Mouse (Mus musculus) midbrain, embryonic 15.5 days (tissue): Measurements from ENCODE around the gene Fbln2. TPM values are rescaled to one million over a fixed set of nuclear protein-coding genes. Genes with fewer than 3 reads are reported as not detected.
"Not testable (repeated sequence)": the region's sequence is repeated elsewhere in the genome, so short reads cannot be mapped to it uniquely, and the experiment has no call there.

Experiments
- ATAC-seq: fragments of 200-750 bp; cut with Nextera tagmentation; replicated peaks from 2 replicates; pipeline ENCODE4 v1.8.0; 2017; ENCODE audit warnings: moderate TSS enrichment
- H3K27ac ChIP-seq: fragments of 300-500 bp; sonication (generic); 2 replicates; pipeline ENCODE4 v1.5.1; 2015; ENCODE audit warnings: mild to moderate bottlenecking, inconsistent platforms
- H3K27me3 ChIP-seq: fragments of 300-500 bp; sonication (generic); replicated peaks from 2 replicates; pipeline ENCODE4 v1.6.1; 2015; ENCODE audit warnings: inconsistent platforms
- H3K36me3 ChIP-seq: fragments of 300-500 bp; sonication (generic); replicated peaks from 2 replicates; pipeline ENCODE4 v1.6.1; 2015; ENCODE audit warnings: inconsistent platforms
- H3K4me1 ChIP-seq: fragments of 300-500 bp; sonication (generic); 2 replicates; pipeline ENCODE4 v1.6.1; 2015; ENCODE audit warnings: inconsistent platforms
- H3K4me2 ChIP-seq: fragments of 300-500 bp; sonication (generic); 2 replicates; pipeline ENCODE4 v1.6.1; 2015; ENCODE audit warnings: inconsistent platforms, mild to moderate bottlenecking, moderate library complexity
- H3K4me3 ChIP-seq: fragments of 300-500 bp; sonication (generic); 2 replicates; pipeline ENCODE4 v1.5.1; 2015; ENCODE audit warnings: mild to moderate bottlenecking, inconsistent platforms
- H3K9ac ChIP-seq: fragments of 300-500 bp; sonication (generic); 2 replicates; pipeline ENCODE4 v1.6.1; 2015; ENCODE audit warnings: mild to moderate bottlenecking, inconsistent platforms
- H3K9me3 ChIP-seq: fragments of 300-500 bp; sonication (generic); 2 replicates; pipeline ENCODE4 v1.6.1; 2016; ENCODE audit warnings: inconsistent platforms
- WGBS: fragments of 180-500 bp; shearing (Covaris S2); methylation state at CpG from one replicate; pipeline ENCODE4 v1.1.7; 2015; ENCODE audit warnings: mixed read lengths; 5-methylcytosine and 5-hydroxymethylcytosine counted together
- polyA plus RNA-seq: library from polyadenylated mRNA; unstranded; fragments of >200 nt; fragmentation: Nextera tagmentation; extraction: Ambion mirVana; gene quantifications from 2 replicates; pipeline ENCODE4 v1.2.1, GENCODE M21; 2015

The Fbln2 gene
- 15.1 and 16.7 TPM in 2 replicates for polyA plus RNA-seq

GRCm38 (mm10) chr6:91212155-91212554 lies at the start of gene Fbln2:
Gene Fbln2 (plus strand): TSS chr6:91212455.
- ATAC-seq: peak; percentile 15; the same call in 1 of the 2 replicates
- H3K4me3 ChIP-seq: peak within 1 kb of the TSS; percentile 32

GRCm38 (mm10) chr6:91163195-91163911 lies 48.9 kb upstream of the Fbln2 start:
- H3K27ac ChIP-seq: no peak overlapping the region
- H3K36me3 ChIP-seq: 0 out of 2 replicates have a peak, but pooled peaks cover 8% of the 10 kb centered on the region
- H3K9ac ChIP-seq: no peak overlapping the region
- H3K4me1 ChIP-seq: peaks cover 45% of the 10 kb centered on the region
- 75% methylated on average over 5 of the region's 5 CpGs for WGBS
- H3K4me3 ChIP-seq: no peak overlapping the region
- H3K9me3 ChIP-seq: no peaks in the 10 kb centered on the region
- ATAC-seq: no peak
- H3K27me3 ChIP-seq: no peaks in the 10 kb centered on the region
- no peak overlapping the region for H3K4me2 ChIP-seq

More at GRCm38 (mm10) chr6:91212155-91212554, at the start of gene Fbln2:
- H3K4me1 ChIP-seq: peaks cover 12% of the 10 kb centered on the region; the same call in 1 of the 2 replicates
- H3K27me3 ChIP-seq, H3K9me3 ChIP-seq, H3K36me3 ChIP-seq, H3K27ac ChIP-seq: not testable (repeated sequence)
- peak within 1 kb of the TSS; percentile 53 for H3K4me2 ChIP-seq
- H3K9ac ChIP-seq: peak within 1 kb of the TSS; percentile 9; the same call in 1 of the 2 replicates

DNA sequence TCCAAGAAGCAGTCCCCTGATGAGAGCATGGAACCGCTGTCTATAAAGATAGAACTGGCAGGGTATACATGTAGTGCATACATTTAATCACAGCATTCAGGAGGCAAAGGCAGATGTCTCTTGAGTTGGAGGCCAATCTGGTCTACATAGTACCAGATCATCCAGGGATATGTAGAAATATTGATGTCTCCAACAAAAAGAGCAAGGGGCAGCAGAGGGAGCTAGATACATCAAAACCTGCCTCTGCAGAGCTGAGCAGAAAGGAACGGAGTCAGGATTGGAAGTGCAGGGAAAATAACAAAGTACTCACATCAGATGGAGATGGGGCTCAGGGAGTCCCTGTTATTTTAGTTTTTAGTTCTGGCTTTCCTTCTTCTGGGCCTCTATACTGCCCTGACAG lies 47.7 kb upstream of the Fbln2 start:
- Histone ChIP-seq H3K27me3 (no peaks in the 10 kb centered on the region), H3K9me3 (no peaks in the 10 kb centered on the region), H3K4me2 (no peak overlapping the region), H3K9ac (no peak overlapping the region), H3K4me3 (no peak overlapping the region), H3K4me1 (peaks cover 32% of the 10 kb centered on the region), H3K36me3 (0 out of 2 replicates have a peak, but pooled peaks cover 8% of the 10 kb centered on the region), H3K27ac (peak overlapping the region; percentile 28; the same call in 1 of the 2 replicates)
- 57% methylated on average over 2 of the region's 2 CpGs for WGBS
- no peak for ATAC-seq

GRCm38 (mm10) chr6:91165210-91165609 lies 47.0 kb upstream of the Fbln2 start:
- H3K4me3 ChIP-seq: no peak overlapping the region
- no peak overlapping the region for H3K4me2 ChIP-seq
- H3K4me1 ChIP-seq: peaks cover 27% of the 10 kb centered on the region
- WGBS: 30% methylated on average over 3 of the region's 3 CpGs
- H3K9ac ChIP-seq: no peak overlapping the region
- H3K27ac ChIP-seq: peak overlapping the region; percentile 28; the same call in 1 of the 2 replicates
- no peaks in the 10 kb centered on the region for H3K27me3 ChIP-seq
- H3K36me3 ChIP-seq: 0 out of 2 replicates have a peak, but pooled peaks cover 8% of the 10 kb centered on the region
- peak; percentile 21; the same call in 1 of the 2 replicates for ATAC-seq
- H3K9me3 ChIP-seq: no peaks in the 10 kb centered on the region

DNA sequence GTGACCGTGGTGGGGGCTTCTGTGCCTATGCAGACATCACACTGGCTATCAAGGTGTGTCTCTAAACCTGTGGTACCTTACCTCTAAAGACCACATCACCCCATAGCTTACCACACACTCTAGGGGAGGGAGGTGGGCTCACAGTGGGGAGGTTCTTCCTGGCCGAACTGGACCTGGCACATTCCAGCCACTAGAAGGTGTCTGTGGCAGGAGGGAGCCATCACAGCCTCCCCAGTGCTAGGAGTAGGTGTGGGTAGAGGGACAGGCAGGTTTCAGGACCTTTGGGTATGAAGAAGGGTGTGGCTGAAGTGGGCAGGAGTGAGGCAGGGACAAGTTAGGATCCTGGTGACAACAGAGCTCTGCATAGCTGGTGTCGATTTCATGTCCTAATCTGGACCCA lies 44.4 kb upstream of the Fbln2 start:
- Histone ChIP-seq H3K9me3 (no peaks in the 10 kb centered on the region), H3K4me1 (peaks cover 12% of the 10 kb centered on the region), H3K27ac (no peak overlapping the region), H3K4me2 (no peak overlapping the region), H3K4me3 (no peak overlapping the region), H3K9ac (no peak overlapping the region), H3K27me3 (no peaks in the 10 kb centered on the region), H3K36me3 (peaks cover 21% of the 10 kb centered on the region; the same call in 1 of the 2 replicates)
- no peak for ATAC-seq
- WGBS: 59% methylated on average over 3 of the region's 3 CpGs

- no peak for ATAC-seq
- H3K36me3 ChIP-seq: peaks cover 26% of the 10 kb centered on the region; the same call in 1 of the 2 replicates
- WGBS: 93% methylated on average over 8 of the region's 8 CpGs
- no peak overlapping the region for H3K9ac ChIP-seq
- no peak overlapping the region for H3K4me2 ChIP-seq
- H3K9me3 ChIP-seq: no peaks in the 10 kb centered on the region
- no peak overlapping the region for H3K27ac ChIP-seq
- no peaks in the 10 kb centered on the region for H3K27me3 ChIP-seq
- no peak overlapping the region for H3K4me3 ChIP-seq
- peaks cover 12% of the 10 kb centered on the region for H3K4me1 ChIP-seq
These were observed 43.1 kb upstream of the Fbln2 start for GRCm38 (mm10) chr6:91169129-91169528.

GRCm38 (mm10) chr6:91171396-91171895 lies 40.8 kb upstream of the Fbln2 start:
- H3K27me3 ChIP-seq: no peaks in the 10 kb centered on the region
- no peaks in the 10 kb centered on the region for H3K9me3 ChIP-seq
- H3K9ac ChIP-seq: no peak overlapping the region
- no peak overlapping the region for H3K27ac ChIP-seq
- no peak overlapping the region for H3K4me2 ChIP-seq
- H3K36me3 ChIP-seq: peaks cover 22% of the 10 kb centered on the region; the same call in 1 of the 2 replicates
- no peak overlapping the region for H3K4me3 ChIP-seq
- ATAC-seq: no peak
- no peaks in the 10 kb centered on the region for H3K4me1 ChIP-seq
- 83% methylated on average over 3 of the region's 3 CpGs for WGBS

- 81% methylated on average over 2 of the region's 2 CpGs for WGBS
- no peak for ATAC-seq
These were observed 39.9 kb upstream of the Fbln2 start for GRCm38 (mm10) chr6:91172381-91172780.

GRCm38 (mm10) chr6:91173221-91173880 lies 38.9 kb upstream of the Fbln2 start:
- peaks cover 18% of the 10 kb centered on the region; the same call in 1 of the 2 replicates for H3K36me3 ChIP-seq
- no peaks in the 10 kb centered on the region for H3K27me3 ChIP-seq
- WGBS: 48% methylated on average over 7 of the region's 7 CpGs
- no peak overlapping the region for H3K9ac ChIP-seq
- no peak overlapping the region for H3K27ac ChIP-seq
- no peak overlapping the region for H3K4me3 ChIP-seq
- ATAC-seq: peak; percentile 37
- H3K4me2 ChIP-seq: no peak overlapping the region
- no peaks in the 10 kb centered on the region for H3K4me1 ChIP-seq
- no peaks in the 10 kb centered on the region for H3K9me3 ChIP-seq

More at GRCm38 (mm10) chr6:91172381-91172780, 39.9 kb upstream of the Fbln2 start:
- Histone ChIP-seq H3K27ac (no peak overlapping the region), H3K9ac (no peak overlapping the region), H3K4me1 (no peaks in the 10 kb centered on the region), H3K4me2 (no peak overlapping the region), H3K36me3 (peaks cover 18% of the 10 kb centered on the region; the same call in 1 of the 2 replicates), H3K4me3 (no peak overlapping the region), H3K27me3 (no peaks in the 10 kb centered on the region), H3K9me3 (no peaks in the 10 kb centered on the region)

DNA sequence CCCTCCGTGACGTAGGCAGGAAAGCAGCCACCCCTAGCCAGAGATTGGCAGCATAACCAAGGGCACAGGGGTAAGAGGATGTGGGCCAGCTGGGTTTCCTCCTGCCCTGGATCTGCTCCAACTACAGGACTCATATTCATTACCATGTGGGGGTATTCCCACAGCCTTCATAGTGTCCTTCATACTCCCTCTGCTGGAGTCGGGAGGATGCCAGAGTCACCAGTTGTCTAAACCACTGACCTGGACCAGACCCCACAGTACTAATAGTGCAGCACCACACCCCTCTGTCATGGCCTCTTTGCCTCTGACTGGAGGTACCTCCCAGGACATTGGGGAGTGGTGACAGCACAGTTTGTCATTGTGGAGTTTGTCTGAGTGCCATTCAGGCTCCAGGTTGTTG lies 38.0 kb upstream of the Fbln2 start:
- Histone ChIP-seq H3K4me3 (no peak overlapping the region), H3K4me2 (no peak overlapping the region), H3K9me3 (no peaks in the 10 kb centered on the region), H3K27ac (no peak overlapping the region), H3K9ac (no peak overlapping the region), H3K27me3 (no peaks in the 10 kb centered on the region), H3K36me3 (peaks cover 18% of the 10 kb centered on the region; the same call in 1 of the 2 replicates), H3K4me1 (no peaks in the 10 kb centered on the region)
- 83% methylated on average over 3 of the region's 3 CpGs for WGBS
- no peak for ATAC-seq

GRCm38 (mm10) chr6:91180767-91181171 lies 31.5 kb upstream of the Fbln2 start:
- H3K4me1 ChIP-seq: no peaks in the 10 kb centered on the region
- ATAC-seq: no peak
- no peak overlapping the region for H3K4me2 ChIP-seq
- 64% methylated on average over 9 of the region's 9 CpGs for WGBS
- no peaks in the 10 kb centered on the region for H3K27me3 ChIP-seq
- no peaks in the 10 kb centered on the region for H3K36me3 ChIP-seq
- H3K9me3 ChIP-seq: no peaks in the 10 kb centered on the region
- H3K4me3 ChIP-seq: no peak overlapping the region
- no peak overlapping the region for H3K27ac ChIP-seq
- no peak overlapping the region for H3K9ac ChIP-seq

DNA sequence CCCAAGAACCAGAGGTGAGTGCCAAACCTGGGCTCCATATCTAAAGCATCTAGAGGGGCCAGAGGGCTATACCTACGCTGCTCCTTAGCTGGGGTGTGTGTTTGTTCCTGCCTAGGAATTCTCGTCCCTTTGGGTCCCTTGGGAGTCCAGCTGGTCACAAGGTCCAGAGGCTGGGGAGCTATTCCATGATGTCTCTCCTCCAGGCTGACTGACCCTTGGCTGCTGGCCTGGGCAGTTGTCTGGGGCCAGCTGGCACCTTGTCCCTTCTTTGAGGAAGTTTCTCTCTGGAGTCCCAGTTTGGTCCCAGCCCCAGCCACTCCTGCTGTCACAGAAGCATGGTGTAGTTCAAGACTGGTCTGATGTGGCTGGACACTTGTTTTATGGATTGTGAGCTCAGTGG lies 30.9 kb upstream of the Fbln2 start:
- ATAC-seq: no peak
- Histone ChIP-seq H3K36me3 (no peaks in the 10 kb centered on the region), H3K9ac (no peak overlapping the region), H3K9me3 (no peaks in the 10 kb centered on the region), H3K4me2 (no peak overlapping the region), H3K4me3 (no peak overlapping the region), H3K27ac (no peak overlapping the region), H3K4me1 (no peaks in the 10 kb centered on the region), H3K27me3 (no peaks in the 10 kb centered on the region)
- WGBS: 69% methylated on average over 2 of the region's 2 CpGs
